Mouse (Mus musculus): ENCODE measurements around the gene Srsf3. TPM values are rescaled to one million over a fixed set of nuclear protein-coding genes. Genes with fewer than 3 reads are reported as not detected.
"Not testable (repeated sequence)": the region's sequence is repeated elsewhere in the genome, so short reads cannot be mapped to it uniquely, and the experiment has no call there.

Gene Srsf3
- total RNA-seq, 1 experiment from 2014 or later: 716 TPM

DNA sequence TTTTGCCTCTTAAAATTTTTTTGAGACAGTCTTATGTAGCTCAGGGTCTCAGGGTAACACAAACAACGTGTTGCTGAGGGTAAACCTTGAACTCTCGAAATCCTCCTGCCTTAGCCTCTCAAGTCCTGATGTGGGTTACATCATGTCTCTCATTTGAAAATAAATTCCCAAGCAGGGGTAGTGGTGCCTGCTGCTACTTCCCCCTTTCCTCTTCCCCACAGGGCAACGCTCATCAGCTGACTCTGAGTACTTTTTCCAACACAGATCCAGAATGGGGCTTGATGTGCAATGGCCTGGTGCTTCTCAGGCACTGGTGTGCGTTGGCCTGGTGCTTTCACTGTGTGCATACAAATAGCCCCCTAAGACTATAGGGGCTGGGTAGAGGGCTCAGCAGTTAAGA is 23.2 kb upstream of the Srsf3 start:
- 0 out of 4 replicates have a peak, but pooled peaks of 1 of the 2 experiments have one; percentile 16 for ATAC-seq (replicated peaks in 1 of 2; ENCODE audit: insufficient read depth in 1 of 2, low FRiP score in 2 of 2, low TSS enrichment in 1 of 2, low read depth in 1 of 2, poor library complexity in 2 of 2, severe bottlenecking in 2 of 2)

DNA sequence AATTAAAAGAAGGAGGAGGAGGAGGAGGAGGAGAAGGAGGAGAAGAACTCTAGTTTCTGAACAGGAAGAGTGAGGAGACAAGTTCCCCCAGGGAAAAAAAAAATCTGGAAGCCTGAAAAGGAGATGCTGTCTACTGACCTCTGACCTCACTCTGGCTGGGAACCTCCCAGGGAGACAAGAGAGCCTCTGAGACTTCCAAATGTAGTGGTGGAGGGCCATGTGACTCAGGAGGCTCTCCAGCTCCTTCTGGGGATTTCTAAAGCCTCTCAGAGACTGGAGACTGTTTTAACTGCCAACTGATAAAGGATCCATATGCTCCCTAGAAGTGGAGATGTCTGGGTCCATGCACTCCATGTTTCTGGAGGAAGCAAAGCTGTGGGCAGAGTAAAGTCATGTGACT is 18.2 kb upstream of the Srsf3 start:
- no peak for ATAC-seq (replicated peaks in 1 of 2; ENCODE audit: insufficient read depth in 1 of 2, low FRiP score in 2 of 2, low TSS enrichment in 1 of 2, low read depth in 1 of 2, poor library complexity in 2 of 2, severe bottlenecking in 2 of 2)

DNA sequence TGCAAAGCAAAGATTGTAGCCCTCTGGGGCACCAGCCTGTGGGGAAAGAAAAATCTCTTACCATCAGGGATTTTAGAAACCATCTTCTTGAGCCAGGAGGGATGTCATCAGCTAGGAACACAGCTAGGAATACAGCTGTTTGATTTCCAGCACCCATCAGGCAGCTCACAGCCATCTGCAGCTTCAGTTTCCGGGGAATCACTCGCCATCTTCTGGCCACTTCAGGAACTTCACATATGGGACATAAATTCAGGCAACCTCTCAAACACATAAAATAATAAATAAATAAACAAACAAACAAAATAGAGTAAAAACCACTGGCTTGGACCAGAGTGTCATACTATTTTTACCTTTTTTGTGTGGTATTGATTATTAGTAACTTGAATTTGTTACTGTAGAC is 16.8 kb upstream of the Srsf3 start:
- ATAC-seq (replicated peaks in 1 of 2; ENCODE audit: insufficient read depth in 1 of 2, low FRiP score in 2 of 2, low TSS enrichment in 1 of 2, low read depth in 1 of 2, poor library complexity in 2 of 2, severe bottlenecking in 2 of 2): peak in 1 of 2 experiments; percentile 60; a peak in 1 of 4 replicates

DNA sequence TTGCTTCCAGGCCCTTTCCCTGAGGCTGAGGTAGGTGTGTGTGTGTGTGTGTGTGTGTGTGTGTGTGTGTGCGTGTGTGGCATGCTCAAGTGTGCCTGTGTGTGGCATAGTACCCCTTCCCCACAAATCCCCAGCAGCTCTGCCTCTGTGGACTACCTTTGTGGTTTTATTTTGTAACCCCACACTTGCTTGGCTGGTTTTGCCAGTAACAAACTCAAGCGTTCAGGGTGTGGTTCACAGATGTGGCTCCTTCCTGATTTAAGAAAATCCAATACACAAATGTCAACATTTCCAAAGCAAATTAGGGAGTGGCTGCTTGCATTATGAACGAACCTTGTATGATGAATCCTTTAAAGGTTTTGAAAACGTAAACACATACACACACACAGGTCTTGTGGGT is 15.7 kb upstream of the Srsf3 start:
- ATAC-seq (replicated peaks in 1 of 2; ENCODE audit: insufficient read depth in 1 of 2, low FRiP score in 2 of 2, low TSS enrichment in 1 of 2, low read depth in 1 of 2, poor library complexity in 2 of 2, severe bottlenecking in 2 of 2): no peak

DNA sequence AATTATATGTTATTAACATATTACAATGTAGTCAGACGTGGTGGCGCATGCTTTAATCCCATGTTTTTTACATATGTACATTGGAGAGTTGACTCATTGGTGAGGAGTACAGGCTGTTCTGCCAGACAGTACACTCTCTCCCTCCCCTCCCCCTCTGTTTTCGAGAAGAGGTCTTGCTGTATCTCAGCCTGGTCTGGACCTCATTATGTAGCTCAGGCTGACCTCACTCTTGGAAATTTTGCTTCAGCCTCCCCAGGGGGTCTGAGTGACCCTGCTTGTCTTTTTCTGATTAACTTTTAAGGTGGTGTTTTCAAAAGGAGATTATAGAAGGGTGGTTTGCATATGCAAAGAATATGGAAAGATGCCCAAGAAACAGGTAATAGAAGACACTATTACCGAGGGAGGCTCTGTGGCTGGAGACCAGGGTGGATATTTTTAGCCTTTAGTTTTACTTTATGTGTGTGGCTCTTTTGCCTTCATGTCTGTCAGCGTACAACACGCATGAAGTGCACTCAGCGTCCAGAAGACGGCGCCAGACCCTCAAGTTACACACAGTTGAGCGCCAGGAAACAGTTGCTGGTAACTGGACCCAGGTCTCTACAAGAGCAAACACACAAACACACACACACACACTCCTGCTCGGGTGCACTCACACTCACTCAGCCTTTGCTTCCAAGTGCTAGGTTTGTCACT is 14.0 kb upstream of the Srsf3 start:
- ATAC-seq (replicated peaks in 1 of 2; ENCODE audit: insufficient read depth in 1 of 2, low FRiP score in 2 of 2, low TSS enrichment in 1 of 2, low read depth in 1 of 2, poor library complexity in 2 of 2, severe bottlenecking in 2 of 2): peak in 1 of 2 experiments; percentile 8; a peak in 1 of 4 replicates

DNA sequence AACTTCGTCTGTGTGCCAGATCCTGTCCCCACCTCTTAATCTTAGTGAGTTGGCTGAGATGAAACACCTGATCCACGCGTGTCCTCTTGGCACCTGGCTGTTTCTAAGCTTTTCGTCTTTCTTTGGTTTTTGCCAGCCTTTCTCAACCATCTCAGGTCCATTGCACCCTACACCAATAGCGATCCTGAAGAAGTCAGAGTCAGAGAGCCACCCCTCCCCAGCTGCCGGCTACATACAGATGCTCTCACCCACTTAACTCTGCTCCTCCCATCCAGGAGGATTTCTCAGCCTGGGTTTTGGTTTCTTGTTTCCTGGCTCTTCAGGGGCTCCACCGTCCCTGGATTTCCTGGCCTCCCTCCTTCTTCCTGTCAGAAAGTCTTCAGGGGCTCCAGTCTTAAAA is 13.0 kb upstream of the Srsf3 start:
- ATAC-seq (replicated peaks in 1 of 2; ENCODE audit: insufficient read depth in 1 of 2, low FRiP score in 2 of 2, low TSS enrichment in 1 of 2, low read depth in 1 of 2, poor library complexity in 2 of 2, severe bottlenecking in 2 of 2): no peak

DNA sequence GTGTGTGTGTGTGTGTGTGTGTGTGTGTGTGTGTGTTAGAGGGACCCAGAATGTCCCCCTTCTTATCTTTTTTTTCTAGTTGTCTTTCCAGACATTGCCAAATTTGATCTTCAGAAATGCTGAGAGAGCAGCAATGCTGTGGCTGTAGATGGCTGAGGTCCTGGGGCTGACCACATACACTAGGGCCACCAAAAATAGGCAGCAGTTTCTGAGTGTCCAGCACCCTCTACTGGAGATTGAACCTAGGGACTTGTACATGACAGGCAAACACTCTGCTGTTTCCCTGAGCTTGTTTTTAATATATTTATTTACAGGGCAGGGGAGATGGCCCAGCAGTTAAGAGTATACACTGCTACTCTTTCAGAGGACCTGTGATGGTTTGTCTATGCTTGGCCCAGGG is 12.0 kb upstream of the Srsf3 start:
- no peak for ATAC-seq (replicated peaks in 1 of 2; ENCODE audit: insufficient read depth in 1 of 2, low FRiP score in 2 of 2, low TSS enrichment in 1 of 2, low read depth in 1 of 2, poor library complexity in 2 of 2, severe bottlenecking in 2 of 2)

DNA sequence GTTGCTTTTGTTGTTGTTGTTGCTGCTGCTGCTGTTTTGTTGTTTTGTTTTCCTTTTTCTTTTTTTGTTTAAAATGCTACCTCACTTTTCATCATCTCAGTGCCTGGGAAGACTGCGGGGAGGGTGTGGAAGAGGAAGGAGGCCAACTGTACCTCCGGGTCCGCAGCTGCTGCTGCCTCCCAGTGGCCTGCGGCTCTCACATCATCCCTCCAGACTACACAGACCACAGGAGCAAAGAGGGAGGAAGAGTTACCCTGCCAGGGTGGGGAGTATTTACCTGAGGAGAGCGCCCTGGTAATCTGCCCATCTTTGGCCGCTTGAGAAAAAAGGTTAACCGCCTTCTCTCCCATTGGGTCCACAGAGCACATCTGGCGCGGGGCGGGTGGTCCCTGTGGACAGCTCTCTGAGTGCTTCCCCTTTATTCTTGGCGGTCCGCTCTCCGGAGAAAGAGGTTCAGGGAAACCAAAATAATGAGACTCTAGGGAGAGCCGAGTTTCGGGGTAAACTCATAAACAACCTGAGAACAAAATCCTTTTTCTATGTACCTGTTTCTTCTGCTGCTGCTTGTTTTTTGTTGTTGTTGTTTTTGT is 10.1 kb upstream of the Srsf3 start:
- peak; percentile 72 to 77 for ATAC-seq (replicated peaks in 1 of 2; ENCODE audit: insufficient read depth in 1 of 2, low FRiP score in 2 of 2, low TSS enrichment in 1 of 2, low read depth in 1 of 2, poor library complexity in 2 of 2, severe bottlenecking in 2 of 2)

DNA sequence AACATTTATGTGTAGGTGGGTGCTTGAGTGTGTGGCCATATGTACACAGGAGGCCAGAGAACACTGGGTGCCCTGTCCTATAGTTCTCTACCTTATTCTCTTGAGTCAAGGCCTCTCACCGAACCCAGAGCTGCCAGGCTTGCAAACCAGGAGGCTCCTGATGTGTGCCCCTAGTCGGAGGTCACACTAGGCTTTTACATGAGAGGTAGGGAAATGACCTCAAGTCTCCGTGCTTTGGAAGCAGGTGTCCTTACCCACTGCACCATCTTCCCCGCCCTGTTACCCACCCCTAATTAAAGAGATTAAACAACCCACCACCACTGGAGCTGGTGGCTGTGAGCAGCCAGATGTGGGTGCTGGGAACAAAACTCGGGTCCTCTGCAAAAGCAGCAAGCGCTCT is 9.1 kb upstream of the Srsf3 start:
- no peak for ATAC-seq (replicated peaks in 1 of 2; ENCODE audit: insufficient read depth in 1 of 2, low FRiP score in 2 of 2, low TSS enrichment in 1 of 2, low read depth in 1 of 2, poor library complexity in 2 of 2, severe bottlenecking in 2 of 2)

DNA sequence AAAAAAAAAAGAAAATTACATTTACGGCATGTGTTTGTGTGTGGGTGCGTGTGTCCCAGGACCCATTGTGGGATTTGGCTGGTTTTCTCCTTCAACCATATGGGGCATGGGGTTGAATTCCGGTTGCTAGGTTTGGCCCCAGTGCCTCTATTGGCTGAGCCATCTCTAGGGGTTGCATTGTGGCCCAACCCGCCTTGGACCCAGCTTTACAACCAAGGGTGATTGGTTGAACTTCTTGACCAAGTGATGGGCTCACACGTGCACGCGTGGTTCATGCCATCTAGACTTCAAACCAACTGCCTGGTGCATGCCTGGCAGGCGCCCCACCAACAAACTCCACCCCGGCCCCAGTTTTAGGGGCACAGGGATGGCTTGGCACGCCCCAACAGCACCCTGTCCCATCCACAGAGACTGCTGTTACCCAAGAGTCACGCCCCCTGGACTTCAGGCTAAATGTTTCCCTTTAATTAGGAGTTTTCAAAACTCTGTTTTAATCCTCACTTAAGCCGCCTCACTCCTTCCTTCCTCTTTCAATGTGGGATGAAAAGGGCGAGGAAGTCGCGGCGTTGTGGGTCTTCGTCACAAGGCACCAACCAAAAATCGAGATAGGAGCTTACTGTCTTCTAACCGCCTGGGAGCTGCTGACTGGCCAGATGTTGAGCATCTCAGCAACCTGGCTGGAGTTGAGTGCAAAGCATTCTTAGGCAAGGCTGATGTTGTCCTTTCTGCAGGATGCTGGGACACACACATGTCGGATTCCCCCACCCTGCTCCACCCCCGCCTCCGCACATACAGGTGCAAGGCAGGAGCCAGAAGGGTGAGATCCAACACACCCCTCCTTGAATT is 8.2 kb upstream of the Srsf3 start:
- ATAC-seq (replicated peaks in 1 of 2; ENCODE audit: insufficient read depth in 1 of 2, low FRiP score in 2 of 2, low TSS enrichment in 1 of 2, low read depth in 1 of 2, poor library complexity in 2 of 2, severe bottlenecking in 2 of 2): peak; percentile 28 to 50; a peak in 3 of 4 replicates

DNA sequence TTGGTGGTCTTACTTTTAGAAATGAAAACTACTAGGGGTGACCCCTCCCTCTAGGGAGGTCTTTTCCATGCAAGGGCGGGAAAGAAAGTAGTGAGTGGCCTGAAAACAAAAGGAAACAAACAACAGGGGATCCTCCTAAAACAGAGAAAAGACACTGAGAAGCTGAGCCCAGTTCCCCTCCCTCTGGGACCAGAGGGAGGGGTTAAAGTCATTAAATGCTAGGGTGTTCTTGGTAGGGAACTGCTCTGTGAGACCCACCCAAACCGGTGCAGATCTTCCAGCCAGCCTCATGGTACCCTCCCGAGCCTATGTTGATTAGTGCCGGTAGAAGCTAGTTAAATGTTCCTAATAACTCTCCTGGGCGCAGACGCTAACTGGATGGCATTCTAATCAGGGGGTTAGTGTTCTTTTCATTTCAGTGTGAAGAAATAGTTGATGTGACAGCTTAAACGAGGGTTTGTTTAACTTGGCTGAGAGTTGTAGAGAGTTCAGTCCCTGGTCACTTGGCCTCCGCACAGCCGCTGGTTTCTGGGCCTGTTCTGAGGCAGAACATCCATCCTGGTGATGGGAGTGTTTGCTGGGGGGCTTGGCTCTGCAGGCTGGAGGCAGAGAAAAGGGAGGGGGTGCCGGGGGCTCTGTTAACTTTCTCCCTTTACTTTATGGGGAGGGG is 7.4 kb upstream of the Srsf3 start:
- ATAC-seq (replicated peaks in 1 of 2; ENCODE audit: insufficient read depth in 1 of 2, low FRiP score in 2 of 2, low TSS enrichment in 1 of 2, low read depth in 1 of 2, poor library complexity in 2 of 2, severe bottlenecking in 2 of 2): no peak

DNA sequence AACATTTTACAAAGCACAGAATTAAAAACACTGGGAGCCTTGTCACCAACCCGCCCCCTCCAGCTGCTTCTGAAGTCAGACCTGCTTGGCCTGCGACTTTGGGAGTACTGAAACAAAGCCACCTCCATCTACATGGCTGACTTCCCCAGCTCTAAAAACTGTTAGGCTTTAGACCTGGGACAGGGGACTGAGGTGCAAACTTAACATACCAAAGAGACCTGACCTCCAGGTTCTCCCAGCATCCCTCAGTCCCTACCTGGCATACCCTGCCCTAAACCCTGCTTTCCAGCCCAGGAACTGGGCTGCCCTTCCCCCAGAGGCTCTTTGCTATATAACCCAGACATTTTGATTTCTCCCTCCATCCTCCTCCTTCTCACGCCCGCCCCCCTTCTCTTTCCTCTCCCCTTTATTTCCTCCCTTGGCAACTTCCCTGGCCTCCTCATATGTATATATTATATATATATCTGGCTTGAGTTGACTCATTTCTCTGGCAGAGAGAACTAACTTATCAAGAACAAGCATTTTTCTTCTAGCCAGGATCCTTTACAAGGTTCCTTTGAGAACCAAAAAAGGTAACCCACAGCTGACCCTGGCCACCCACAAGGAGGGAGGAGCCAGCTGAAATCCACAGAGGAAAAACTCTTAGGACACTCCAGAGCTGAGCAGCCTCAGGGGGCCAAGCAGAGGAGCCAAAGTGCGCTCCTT is 5.6 kb upstream of the Srsf3 start:
- ATAC-seq (replicated peaks in 1 of 2; ENCODE audit: insufficient read depth in 1 of 2, low FRiP score in 2 of 2, low TSS enrichment in 1 of 2, low read depth in 1 of 2, poor library complexity in 2 of 2, severe bottlenecking in 2 of 2): no peak

DNA sequence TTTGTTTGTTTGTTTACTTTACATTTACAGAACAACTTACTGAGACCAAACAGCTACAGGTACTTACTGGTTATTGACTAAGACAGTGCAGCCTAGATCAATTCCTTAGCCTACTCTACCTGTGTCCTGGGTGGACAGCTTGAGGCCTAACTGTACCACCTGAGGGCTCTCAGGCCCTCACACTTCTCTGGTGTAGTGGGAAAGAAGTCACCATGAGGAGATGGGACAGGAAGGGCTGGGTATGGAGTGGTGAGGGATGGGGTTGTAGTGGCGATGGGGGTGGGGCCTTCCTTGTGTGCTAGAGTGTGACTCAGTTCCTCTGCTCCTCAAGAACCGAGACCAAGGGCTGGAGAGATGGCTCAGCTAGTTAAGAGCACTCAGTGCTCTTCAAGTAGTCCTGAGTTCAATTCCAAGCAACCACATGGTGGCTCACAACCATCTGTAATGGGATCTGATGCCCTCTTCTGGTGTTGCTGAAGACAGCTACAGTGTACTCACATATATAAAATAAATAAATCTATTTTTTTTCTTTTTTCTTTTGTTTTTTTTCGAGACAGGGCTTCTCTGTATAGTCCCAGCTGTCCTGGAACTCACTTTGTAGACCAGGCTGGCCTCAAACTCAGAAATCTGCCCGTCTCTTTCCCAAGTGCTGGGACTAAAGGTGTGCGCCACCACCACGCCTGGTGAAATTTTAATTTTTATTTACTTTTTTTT is 1.9 kb upstream of the Srsf3 start:
- no peak for ATAC-seq (replicated peaks in 1 of 2; ENCODE audit: insufficient read depth in 1 of 2, low FRiP score in 2 of 2, low TSS enrichment in 1 of 2, low read depth in 1 of 2, poor library complexity in 2 of 2, severe bottlenecking in 2 of 2)

DNA sequence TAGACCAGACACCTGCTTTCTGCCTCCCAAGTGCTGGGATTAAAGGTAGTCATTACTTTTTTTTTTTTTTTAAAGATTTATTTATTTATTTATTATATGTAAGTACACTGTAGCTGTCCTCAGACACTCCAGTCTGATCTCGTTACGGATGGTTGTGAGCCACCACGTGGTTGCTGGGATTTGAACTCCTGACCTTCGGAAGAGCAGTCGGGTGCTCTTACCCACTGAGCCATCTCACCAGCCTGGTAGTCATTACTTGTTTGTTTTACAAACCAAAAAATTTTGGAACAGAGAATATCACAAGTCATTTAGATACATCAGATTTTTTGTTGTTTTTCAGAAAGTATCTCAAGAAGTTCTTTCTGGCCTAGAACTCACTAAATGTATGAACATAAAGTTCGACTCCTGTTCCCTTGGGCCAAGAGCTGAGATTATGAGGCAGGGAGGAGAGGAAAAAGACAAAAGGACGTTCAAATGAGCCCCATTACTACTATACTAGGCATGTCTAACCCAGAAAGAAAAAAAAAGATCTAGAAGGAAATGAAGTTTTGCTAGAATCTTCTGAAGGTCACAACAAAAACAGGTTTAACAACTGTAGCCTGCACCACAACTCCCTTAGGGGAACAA is 1.2 kb upstream of the Srsf3 start:
- not testable (repeated sequence) for ATAC-seq (replicated peaks in 1 of 2; ENCODE audit: insufficient read depth in 1 of 2, low FRiP score in 2 of 2, low TSS enrichment in 1 of 2, low read depth in 1 of 2, poor library complexity in 2 of 2, severe bottlenecking in 2 of 2)

DNA sequence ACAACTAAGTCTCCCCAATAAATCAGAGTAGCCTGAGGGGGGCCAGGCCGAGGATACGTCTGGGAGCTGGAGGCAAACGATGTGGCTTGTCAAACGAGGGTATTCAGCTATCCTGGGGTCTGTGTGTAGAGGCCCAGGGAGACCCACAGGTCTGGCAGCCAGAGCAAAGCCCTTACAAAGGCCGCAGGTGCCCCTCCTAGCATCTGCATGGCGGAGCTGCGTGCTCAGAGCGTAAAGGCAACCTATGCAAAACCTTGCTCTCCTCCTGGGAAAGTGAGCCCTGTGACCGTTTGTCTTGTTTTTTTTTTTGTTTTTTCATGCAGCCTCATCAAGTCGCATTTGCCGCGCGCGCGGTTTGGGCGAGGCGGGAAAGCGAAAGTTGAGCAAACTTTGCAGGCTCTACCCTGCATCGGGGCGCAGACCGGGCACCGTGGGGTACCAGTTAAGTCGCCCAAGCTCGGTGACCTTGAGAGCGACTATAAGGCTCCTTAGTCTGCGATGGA is 606 bp upstream of the Srsf3 start:
- peak in 1 of 2 experiments; percentile 15; a peak in 3 of 4 replicates for ATAC-seq (replicated peaks in 1 of 2; ENCODE audit: insufficient read depth in 1 of 2, low FRiP score in 2 of 2, low TSS enrichment in 1 of 2, low read depth in 1 of 2, poor library complexity in 2 of 2, severe bottlenecking in 2 of 2)

DNA sequence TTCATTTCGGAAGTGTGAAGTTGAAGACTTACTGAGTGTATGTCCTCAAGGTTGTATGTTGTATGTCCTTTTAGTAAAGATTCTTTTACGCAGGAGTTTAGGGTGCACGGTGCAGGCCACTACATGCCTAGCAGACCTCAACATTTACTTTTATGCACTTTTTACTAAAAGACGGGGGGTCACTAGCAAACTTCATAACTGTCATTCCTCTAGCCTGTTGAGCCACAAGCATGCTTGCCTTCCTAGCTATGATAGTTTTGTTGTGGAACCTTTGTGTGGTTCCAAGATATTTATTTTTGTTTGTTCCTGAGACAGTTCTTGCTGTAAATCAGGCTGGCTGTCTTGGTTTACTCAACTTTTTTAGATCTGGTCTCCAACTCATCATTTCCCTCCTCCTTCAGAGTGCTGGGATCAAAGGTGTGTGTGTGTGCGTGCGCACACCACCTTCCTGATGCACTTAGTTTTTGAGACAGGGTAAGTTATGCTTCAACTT is 1.2 kb downstream of the Srsf3 start:
- no peak for ATAC-seq (replicated peaks in 1 of 2; ENCODE audit: insufficient read depth in 1 of 2, low FRiP score in 2 of 2, low TSS enrichment in 1 of 2, low read depth in 1 of 2, poor library complexity in 2 of 2, severe bottlenecking in 2 of 2)
